Mouse (Mus musculus) ES-Bruce4 (cell line): ENCODE results near the gene Stox1. TPM values are rescaled to one million over a fixed set of nuclear protein-coding genes. Genes with fewer than 3 reads are reported as not detected.

Experiments
- H3K27ac ChIP-seq: 2 replicates; pipeline ENCODE4 v1.5.1; 2012; ENCODE audit warnings: low read length, inconsistent platforms; ENCODE audit not compliant: insufficient read depth
- H3K27me3 ChIP-seq: 2 replicates; pipeline ENCODE4 v1.6.1; 2012; ENCODE audit warnings: mild to moderate bottlenecking, low read length, inconsistent platforms; ENCODE audit not compliant: control insufficient read depth, poor library complexity, insufficient read depth, severe bottlenecking
- H3K36me3 ChIP-seq: 2 replicates; pipeline ENCODE4 v1.6.1; 2012; ENCODE audit warnings: inconsistent platforms, mild to moderate bottlenecking, low read length, moderate library complexity; ENCODE audit not compliant: control insufficient read depth, poor library complexity, insufficient read depth, severe bottlenecking
- H3K4me1 ChIP-seq: one replicate; pipeline ENCODE4 v1.8.1; 2011; ENCODE audit warnings: low read length; ENCODE audit not compliant: control insufficient read depth, insufficient read depth
- H3K4me3 ChIP-seq: 2 replicates; pipeline ENCODE4 v1.5.1; 2011; ENCODE audit warnings: low read depth, mild to moderate bottlenecking, low read length
- H3K9ac ChIP-seq: 2 replicates; pipeline ENCODE4 v1.6.1; 2012; ENCODE audit warnings: low read depth, mild to moderate bottlenecking, inconsistent platforms; ENCODE audit not compliant: poor library complexity, severe bottlenecking
- H3K9me3 ChIP-seq: replicated peaks from 2 replicates; pipeline ENCODE4 v1.6.1; 2012; ENCODE audit warnings: mild to moderate bottlenecking, low read length, inconsistent platforms; ENCODE audit not compliant: control insufficient read depth, poor library complexity, insufficient read depth, severe bottlenecking
- CTCF ChIP-seq: IDR thresholded peaks from one replicate; pipeline ENCODE4 v1.8.1; 2011; ENCODE audit warnings: low read depth, low read length
- EP300 ChIP-seq: IDR thresholded peaks from 2 replicates; pipeline ENCODE4 v1.6.1; 2011; ENCODE audit warnings: low read depth, low read length; ENCODE audit not compliant: insufficient read depth
- POLR2A ChIP-seq: IDR thresholded peaks from one replicate; pipeline ENCODE4 v1.8.1; 2011; ENCODE audit warnings: low read length; ENCODE audit not compliant: insufficient read depth
- polyA plus RNA-seq: library from polyadenylated mRNA; stranded (reverse); fragments of >200 nt; gene quantifications from 2 replicates; pipeline ENCODE4 v1.2.4, GENCODE M21; 2011; ENCODE audit warnings: low read depth; ENCODE audit not compliant: missing spikeins, insufficient read depth, insufficient read length

Gene Stox1
- polyA plus RNA-seq, result 1.1 TPM in 1 of 2 replicates, not detected in the other

GRCm38 (mm10) chr10:62725771-62726687 is at the start of gene Stox1:
Gene Stox1 (minus strand): TSS chr10:62726128.
- Histone ChIP-seq H3K9me3 (no peaks in the 10 kb centered on the region), H3K27me3 (peaks cover 9% of the 10 kb centered on the region; the same call in 1 of the 2 replicates), H3K9ac (peak within 1 kb of the TSS; percentile 65), H3K4me3 (peak within 1 kb of the TSS; percentile 58), H3K27ac (no peak within 1 kb of the TSS), H3K36me3 (no peaks in the 10 kb centered on the region), H3K4me1 (peaks cover 5% of the 10 kb centered on the region)
- TF ChIP-seq CTCF, result peak; percentile 45
- no peak for TF ChIP-seq POLR2A

GRCm38 (mm10) chr10:62750781-62751180 is 24.9 kb upstream of the Stox1 start:
- Histone ChIP-seq H3K36me3 (peaks cover 68% of the 10 kb centered on the region), H3K9me3 (no peaks in the 10 kb centered on the region)

GRCm38 (mm10) chr10:62739961-62740737 is 14.2 kb upstream of the Stox1 start:
- no peaks in the 10 kb centered on the region for H3K27me3 ChIP-seq
- TF ChIP-seq CTCF, result no peak
- TF ChIP-seq EP300, result no peak
- TF ChIP-seq POLR2A, result no peak
- no peak overlapping the region for H3K27ac ChIP-seq
- H3K36me3 ChIP-seq, result peaks cover 19% of the 10 kb centered on the region
- no peak overlapping the region for H3K4me3 ChIP-seq
- no peaks in the 10 kb centered on the region for H3K4me1 ChIP-seq
- no peaks in the 10 kb centered on the region for H3K9me3 ChIP-seq
- H3K9ac ChIP-seq, result no peak overlapping the region

More at GRCm38 (mm10) chr10:62750781-62751180, 24.9 kb upstream of the Stox1 start:
- Histone ChIP-seq H3K9ac (no peak overlapping the region), H3K4me3 (no peak overlapping the region), H3K27me3 (no peaks in the 10 kb centered on the region), H3K27ac (no peak overlapping the region), H3K4me1 (no peaks in the 10 kb centered on the region)
- TF ChIP-seq CTCF, result no peak
- TF ChIP-seq POLR2A, result no peak
- no peak for TF ChIP-seq EP300

GRCm38 (mm10) chr10:62736965-62737688 is 11.2 kb upstream of the Stox1 start:
- H3K36me3 ChIP-seq, result peaks cover under 1% of the 10 kb centered on the region
- H3K27me3 ChIP-seq, result no peaks in the 10 kb centered on the region
- H3K9me3 ChIP-seq, result no peaks in the 10 kb centered on the region
- no peak overlapping the region for H3K9ac ChIP-seq
- no peaks in the 10 kb centered on the region for H3K4me1 ChIP-seq
- H3K27ac ChIP-seq, result no peak overlapping the region
- no peak overlapping the region for H3K4me3 ChIP-seq
- TF ChIP-seq CTCF, result no peak
- TF ChIP-seq EP300, result no peak
- no peak for TF ChIP-seq POLR2A

GRCm38 (mm10) chr10:62730826-62731225 is 4.9 kb upstream of the Stox1 start:
- H3K36me3 ChIP-seq, result no peaks in the 10 kb centered on the region
- H3K27me3 ChIP-seq, result peaks cover 1% of the 10 kb centered on the region; the same call in 1 of the 2 replicates
- no peak for TF ChIP-seq EP300
- no peak for TF ChIP-seq POLR2A
- no peak for TF ChIP-seq CTCF
- no peak overlapping the region for H3K4me3 ChIP-seq
- H3K4me1 ChIP-seq, result no peaks in the 10 kb centered on the region
- no peaks in the 10 kb centered on the region for H3K9me3 ChIP-seq
- H3K27ac ChIP-seq, result no peak overlapping the region
- no peak overlapping the region for H3K9ac ChIP-seq
